Mouse (Mus musculus) mature B cell (primary cell): Measurements from ENCODE around the gene Nop9.

Experiments used
- in situ Hi-C: fragments of 300-500 bp; cut with MboI; formaldehyde crosslinking; loops from 2 replicates; pipeline ENCODE4 v1.14.3; 2019

Nop9 gene

GRCm38 (mm10) chr14:55769087-55769703, 23.7 kb downstream of the Nop9 start:
- in situ Hi-C loops, result no loop called here

DNA sequence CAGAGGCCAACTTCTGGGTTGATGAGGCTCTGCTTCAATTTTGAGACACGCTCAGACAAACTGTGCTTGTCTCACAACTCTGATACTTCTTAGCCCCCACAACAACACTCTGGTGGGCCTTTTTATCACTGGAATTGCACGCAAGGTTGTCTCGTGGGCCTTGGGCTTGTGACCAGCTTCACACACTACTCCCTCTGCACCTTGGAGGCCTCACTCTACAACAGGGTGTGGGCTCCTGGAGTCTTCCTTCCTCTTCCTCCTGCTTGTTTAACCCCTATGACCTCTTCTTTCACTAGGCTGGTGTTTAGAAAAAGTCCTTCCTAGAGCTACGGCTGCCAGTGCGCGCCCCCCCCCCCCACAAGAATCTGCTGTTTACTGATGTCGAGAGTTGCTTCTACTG, 31.2 kb downstream of the Nop9 start:
- in situ Hi-C loops, result no loop called here

DNA sequence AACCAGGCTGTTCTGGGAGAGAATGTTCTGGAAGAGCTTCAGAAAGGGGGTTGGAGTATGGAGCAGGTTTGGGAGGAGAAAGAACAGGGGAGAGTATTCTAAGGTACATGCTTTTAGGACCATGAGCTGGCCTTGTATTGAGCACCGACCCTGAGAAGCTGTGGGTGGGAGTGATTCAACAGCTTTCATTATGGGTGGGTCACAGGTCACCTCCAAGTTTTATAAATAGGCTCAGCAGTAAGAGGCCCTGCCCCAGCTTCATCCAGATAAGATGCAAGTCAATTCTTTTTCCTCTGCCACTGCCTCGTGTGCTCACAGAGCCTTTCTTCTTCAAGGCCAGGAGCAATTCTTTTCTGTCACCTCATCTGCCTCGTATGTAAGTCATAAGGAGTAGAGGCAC, 31.7 kb downstream of the Nop9 start:
- in situ Hi-C loops, result no loop called here

DNA sequence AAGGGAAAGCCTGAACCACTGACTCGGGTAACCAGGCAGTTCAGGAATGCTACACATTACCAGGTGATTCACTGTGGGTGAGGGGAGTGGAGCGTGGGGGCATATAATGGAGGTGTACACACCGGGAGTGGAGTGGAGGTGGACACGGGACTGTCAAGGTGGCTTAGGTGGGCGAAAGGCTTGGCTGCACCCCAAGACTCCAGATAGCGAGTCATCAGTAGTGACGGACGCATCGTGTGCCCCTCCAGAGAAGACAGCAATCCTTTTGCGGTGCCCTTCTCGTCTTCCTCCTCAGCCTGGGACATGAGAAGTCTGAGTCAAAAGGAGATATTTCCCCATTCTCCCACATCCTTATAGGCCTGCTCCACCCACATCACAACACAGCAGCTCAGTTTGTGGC, 32.3 kb downstream of the Nop9 start:
- in situ Hi-C loops, result no loop called here

DNA sequence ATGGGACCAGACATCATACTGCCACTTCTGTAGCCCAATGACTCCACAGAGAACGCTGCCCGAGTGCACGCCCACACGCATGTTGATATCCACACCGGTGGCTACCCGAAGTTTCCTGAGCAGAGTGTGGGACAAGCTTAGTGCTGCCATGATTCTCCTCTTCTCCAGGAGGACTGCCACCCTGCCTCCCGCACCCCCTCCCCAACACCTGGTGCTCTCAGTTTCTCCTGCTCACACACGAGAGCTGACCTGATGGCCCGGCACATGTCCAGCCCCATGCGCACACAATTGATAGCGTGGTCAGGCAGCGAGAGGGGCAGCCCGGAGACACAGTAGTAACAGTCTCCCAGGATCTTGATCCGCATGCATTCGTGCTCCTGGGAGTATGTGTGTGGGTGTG, 33.2 kb downstream of the Nop9 start:
- in situ Hi-C loops, result no loop called here

DNA sequence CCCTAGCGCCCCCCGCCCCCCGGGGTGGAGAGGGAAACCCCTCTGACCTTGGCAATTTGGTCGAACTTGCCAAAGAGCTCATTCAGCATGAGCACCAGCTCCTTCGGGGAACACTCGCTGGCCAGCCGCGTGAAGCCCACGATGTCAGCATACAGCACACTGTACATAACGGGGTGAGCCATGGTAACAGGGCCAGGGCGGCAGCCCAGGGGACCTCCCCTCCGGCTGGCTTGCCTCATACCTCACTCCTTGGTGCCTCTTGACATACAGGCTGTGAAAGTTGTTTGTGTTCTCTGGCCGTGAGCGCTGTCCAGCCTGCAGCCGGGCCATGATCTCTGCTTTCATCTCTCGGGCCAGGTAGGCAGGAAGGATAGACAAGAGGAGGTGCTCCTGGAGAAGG, 34.2 kb downstream of the Nop9 start:
- in situ Hi-C loops, result no loop called here

- in situ Hi-C loops, result no loop called here
Measured at GRCm38 (mm10) chr14:55780736-55781135, 35.2 kb downstream of the Nop9 start.

DNA sequence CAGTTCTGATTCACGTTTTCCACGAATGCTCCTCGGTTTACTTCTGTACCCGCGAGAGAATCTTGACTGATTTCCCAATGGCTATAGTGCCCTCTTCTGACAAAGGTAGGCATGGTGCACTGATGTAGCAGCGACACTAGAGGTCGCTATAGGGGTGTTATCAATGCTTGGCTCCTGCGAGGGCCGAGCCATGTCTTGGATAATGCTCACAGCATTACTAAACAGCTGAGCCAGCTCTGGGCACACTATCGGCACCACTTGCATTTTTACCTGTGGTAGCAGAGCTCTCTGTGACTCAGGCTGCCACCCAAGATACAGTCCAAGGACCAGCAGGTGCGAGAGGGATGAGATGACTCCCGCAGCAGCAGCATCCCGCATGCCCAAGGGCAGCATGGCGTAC, 35.8 kb downstream of the Nop9 start:
- in situ Hi-C loops, result no loop called here

GRCm38 (mm10) chr14:55782361-55782960, 37.0 kb downstream of the Nop9 start:
- in situ Hi-C loops, result no loop called here

- in situ Hi-C loops, result no loop called here
Measured at GRCm38 (mm10) chr14:55783171-55783957, 37.9 kb downstream of the Nop9 start.

DNA sequence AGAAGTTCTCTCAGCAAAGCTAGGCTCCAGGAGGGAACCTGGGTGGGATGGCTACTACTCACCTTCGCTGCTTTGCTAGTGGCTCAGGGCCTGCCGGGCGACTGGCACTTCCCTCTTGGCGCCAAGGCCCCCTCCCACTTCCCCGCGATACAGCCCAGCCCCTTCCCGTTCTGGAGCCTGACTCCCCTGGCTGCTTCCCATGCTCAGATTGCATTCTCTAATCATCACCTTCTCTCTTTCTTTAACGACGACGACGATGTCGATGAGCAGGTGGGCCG, 38.4 kb downstream of the Nop9 start, which contains the start of gene Adcy4:
Gene Adcy4 (minus strand): TSS at position 138 of the 278 bp plus-strand sequence.
- in situ Hi-C loops, result no loop called here

DNA sequence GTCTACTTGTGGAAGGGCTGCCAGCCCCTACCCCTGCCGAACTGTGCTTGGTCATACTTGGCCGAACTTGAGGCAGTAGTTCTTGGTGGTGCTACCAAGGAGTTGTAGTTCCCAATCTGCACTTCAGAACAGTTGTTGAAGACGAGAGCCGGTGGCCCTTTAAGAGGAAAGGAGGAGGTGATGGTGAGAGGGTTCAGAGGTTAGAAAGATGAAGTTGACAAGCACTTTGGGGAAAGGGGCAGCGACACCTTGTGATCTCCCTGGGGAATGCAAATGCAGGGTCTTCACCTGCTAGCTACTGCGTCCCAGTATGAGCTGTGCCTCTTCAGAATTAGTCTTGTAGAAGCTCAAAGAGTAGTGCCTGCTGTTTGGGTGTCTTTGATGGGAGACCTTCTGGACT, 39.7 kb downstream of the Nop9 start:
- in situ Hi-C loops, result no loop called here

GRCm38 (mm10) chr14:55787731-55788130, 42.2 kb downstream of the Nop9 start:
- in situ Hi-C loops, result no loop called here

GRCm38 (mm10) chr14:55788256-55789050, 43.0 kb downstream of the Nop9 start, which contains the start of gene Ripk3:
TSS of gene Ripk3 (minus strand) at chr14:55788865.
- in situ Hi-C loops, result no loop called here

DNA sequence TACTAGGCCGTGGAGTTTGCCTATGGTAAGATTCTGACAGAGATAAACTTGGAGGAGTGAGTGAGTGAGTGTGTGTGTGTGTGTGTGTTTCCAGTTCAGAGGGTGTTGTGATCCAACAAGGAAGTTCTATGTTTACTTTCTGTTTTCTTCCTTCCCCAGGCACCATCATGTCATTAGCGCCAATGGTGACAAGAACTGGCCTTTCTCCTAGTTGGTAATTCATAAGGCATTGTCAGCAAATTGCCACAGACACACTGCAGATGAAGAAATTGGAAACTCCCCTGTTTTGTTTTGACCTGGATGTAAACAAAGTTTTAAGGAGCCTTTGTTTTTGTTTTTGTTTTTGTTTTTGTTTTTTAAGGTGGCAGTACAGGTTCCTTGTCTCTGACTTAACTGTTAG, 48.0 kb downstream of the Nop9 start:
- in situ Hi-C loops, result no loop called here

- in situ Hi-C loops, result no loop called here
Measured at GRCm38 (mm10) chr14:55793946-55794345, 48.5 kb downstream of the Nop9 start.

GRCm38 (mm10) chr14:55795380-55796163, 50.1 kb downstream of the Nop9 start:
- in situ Hi-C loops, result no loop called here
